Mouse (Mus musculus) kidney, postnatal 14 days (tissue): Measurements from ENCODE around the gene Spata18.
A peak's percentile ranks its signal among the peaks of the same experiment; 100 is the strongest.

Experiments used
- DNase-seq: peaks from one replicate; pipeline ENCODE4 v3.0.0; 2022; ENCODE audit warnings: mixed read lengths

Spata18 gene

DNA sequence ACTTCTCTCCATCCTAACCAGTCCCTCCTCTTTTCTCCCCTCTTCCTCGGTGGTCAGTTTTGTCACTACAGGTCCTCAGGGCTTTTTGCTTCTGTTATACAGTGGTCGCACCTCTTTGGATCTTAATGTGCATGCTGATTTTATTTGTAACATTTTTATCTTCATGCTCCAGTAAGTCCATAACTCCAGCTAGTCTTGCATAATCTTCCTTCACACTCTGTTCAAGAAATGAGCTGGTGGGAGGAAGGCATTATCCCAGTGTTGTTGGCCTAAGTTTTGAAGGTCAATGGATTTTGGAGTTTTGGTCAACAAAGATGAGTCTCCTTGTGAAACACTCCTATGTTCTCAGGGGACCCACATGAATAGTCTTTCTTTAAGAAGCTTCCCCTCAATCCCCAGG, 16.7 kb downstream of the Spata18 start:
- no peak for DNase-seq

DNA sequence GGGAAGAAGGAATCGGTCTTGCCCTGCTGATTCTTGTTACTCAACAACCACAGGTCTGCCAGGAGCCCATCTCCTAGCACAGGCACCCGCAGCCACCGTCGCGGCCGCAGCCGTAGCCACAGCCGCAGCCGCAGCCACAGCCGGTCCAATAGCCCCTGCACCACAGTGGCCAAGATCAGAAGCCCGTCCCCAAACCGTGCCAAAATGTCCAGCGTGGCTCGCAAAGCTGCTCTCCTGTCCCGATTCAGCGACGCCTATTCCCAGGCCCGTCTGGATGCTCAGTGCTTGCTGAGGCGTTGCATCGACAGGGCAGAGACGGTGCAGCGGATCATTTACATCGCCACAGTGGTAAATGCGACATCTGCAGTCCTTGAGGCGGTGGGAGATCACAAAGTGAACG, 18.2 kb downstream of the Spata18 start:
- no peak for DNase-seq

DNA sequence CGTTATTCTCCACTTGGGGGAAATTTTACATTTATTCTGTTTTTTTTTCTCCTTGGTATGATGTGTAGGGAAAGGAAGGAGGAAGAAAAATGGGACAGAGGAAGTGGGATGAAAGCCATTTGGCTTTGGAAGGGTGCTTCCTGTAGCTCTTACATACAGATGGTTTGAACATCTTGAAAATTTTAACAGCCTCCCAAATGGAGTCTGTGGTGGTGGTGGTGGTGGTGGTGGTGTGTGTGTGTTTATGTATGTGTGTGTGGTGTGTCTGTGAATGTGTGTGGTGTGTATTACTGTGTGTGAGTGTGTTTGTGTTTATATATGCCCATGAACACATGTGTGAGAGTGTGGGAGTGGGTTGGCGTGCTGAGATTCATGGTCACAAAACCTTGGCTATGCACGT, 24.4 kb downstream of the Spata18 start:
- no peak for DNase-seq

GRCm38 (mm10) chr5:73676626-73677025, 25.4 kb downstream of the Spata18 start:
- DNase-seq = no peak

- DNase-seq = no peak
Observed at GRCm38 (mm10) chr5:73683221-73683620, 32.0 kb downstream of the Spata18 start.

- DNase-seq = no peak
Observed at GRCm38 (mm10) chr5:73683706-73684409, 32.7 kb downstream of the Spata18 start.

DNA sequence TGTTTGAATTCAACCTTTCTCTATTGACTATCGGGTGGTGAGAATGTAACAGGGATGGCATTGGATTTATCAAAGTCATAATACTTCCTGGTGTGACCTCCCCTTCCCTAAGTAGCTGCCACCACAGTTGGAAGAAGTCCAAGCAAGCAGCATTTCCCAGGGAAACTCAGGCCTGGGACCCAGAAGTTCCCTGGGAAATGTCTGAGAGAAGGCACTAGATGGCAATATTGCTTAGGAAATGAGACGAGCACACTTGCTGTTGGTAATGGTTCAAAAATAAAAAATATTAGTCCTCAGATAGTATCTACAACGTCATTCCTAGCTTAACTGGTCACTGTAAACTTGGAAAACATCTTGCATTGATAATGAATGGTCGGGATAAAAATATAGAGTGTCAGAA, 35.0 kb downstream of the Spata18 start:
- DNase-seq = peak; percentile 53

- no peak for DNase-seq
Observed at GRCm38 (mm10) chr5:73688576-73688975, 37.4 kb downstream of the Spata18 start.

DNA sequence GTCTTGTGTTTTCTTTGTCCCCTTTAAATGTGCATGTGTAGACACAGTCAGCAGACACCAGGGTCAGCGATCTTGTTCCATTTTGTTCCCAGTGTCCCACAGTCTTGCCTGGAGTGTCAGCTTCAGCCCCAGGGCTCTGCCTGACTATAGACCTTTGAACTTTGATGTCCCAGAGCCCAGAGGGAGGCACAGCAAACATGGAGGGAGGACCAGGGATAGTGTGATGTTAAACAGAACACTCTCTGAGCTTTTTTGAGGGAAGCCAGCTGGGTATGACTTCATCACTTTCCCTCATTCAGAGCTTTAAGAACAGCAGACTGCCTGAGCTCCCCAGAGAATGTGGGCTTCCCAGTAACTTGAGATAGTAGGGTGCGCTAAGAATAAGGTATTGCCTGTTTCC, 39.0 kb downstream of the Spata18 start:
- DNase-seq = no peak

DNA sequence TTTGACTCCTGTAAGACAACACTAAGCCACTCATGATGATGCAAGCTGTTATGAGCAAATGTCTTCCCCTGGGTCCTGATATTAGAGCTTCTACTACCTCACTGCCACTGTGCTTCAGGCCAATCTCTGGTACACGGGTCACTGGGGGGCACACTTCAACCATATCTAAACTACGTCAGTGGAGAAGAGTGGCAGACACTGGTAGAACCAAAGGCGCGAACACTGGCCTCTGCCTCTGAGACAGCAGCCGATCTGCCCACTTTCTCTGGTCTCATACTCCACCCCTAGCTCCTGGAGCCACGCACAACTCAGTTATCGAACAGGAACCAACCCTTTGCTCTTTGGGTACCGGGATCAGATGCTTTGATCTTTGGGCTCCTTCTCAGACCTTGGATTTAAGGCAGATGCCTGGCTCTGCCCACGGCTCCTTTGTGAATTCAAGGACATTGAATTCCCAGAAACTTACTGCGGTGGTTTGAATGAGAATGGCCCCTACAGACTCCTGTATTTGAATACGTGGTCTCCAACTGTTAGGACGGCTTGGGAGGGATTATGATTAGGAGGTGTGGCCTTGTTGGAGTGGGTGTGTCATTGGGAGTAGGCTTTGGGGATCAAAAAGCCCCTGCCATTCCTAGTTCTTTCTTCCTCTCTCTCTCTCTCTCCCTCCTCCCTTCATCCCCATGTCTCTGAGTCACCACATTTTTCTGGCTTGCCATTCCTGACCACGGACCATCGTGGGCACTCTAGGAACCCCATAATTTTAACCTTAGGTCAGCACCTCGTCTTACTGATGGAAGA, 40.7 kb downstream of the Spata18 start:
- DNase-seq = no peak

DNA sequence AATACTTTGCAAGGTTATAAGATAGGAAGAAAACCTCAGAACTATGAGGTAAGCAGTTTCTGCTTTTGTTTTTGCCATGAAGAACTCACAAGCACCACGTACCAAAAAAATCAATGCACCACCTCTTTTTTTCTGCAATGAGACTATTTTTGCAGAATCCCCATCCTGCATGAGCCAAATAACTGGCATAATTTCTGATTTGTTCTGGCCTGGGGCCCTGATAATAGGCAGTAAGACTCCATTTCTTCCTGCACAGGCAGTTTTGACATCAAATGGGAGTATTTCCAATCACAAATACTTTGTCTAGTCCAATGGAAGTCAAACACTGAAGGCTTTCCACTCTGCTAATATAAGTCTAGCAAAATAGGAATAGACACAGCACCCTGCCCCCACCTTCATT, 42.6 kb downstream of the Spata18 start:
- no peak for DNase-seq

GRCm38 (mm10) chr5:73694254-73695015, 43.3 kb downstream of the Spata18 start:
- no peak for DNase-seq

DNA sequence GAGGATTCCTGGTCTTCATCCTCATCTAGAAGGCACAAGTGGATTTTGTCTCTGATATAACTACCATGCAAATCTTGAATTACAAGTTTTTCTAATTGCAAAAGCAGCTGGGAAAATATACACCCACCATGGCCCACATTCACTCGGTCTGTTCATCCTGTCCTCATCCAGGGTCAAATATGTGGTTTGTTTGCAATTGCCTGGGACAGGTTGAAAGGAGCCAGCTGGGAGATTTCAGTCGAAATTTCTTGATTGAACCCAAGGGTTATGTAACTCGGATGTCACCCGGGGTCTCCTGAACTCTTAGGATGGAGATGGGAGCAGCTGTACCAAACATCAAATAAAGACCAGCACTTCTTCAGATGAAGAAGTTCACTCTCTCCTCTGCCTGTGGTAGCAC, 46.5 kb downstream of the Spata18 start:
- peak; percentile 22 for DNase-seq

DNA sequence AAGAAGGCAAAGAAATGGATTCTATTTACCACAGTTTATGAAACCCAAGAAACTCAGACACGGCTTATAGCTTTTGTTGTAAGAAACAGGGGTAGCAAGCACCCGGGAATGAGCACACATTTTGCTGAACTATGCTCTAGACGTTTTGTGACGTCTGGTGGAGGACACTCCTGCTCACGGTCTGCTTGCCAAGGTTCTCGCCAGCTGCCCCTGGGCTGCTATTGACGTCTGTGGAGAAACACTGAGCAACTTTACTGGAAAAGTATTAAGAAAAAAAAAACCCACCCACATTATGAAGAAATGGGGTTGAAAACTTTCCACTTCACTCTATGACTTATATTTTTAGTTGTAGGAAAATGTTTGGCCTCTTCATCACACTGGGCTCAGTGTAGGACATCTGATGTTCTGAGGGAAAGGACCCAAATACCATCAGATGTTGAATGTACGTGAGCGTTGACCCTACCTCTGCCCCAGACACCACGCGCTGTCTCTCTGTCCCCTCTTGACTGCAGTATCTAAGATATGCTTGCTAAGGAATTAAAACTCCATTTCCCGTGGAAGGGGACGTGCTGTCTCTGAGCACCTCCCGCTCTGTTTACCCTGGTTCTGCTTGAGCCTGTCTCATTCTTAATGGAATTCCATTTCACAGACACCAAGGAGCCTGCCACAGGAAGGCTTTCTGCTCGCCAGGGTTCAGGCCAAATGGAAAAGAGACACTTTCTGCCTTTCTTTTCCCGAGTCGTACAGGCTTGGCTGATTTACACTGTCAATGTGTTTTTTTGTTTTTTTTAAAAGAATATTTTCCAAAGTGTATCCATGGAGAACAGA, 50.1 kb downstream of the Spata18 start:
- no peak for DNase-seq

- DNase-seq = no peak
Observed at GRCm38 (mm10) chr5:73701946-73702710, 50.9 kb downstream of the Spata18 start.

GRCm38 (mm10) chr5:73703096-73703495, 51.9 kb downstream of the Spata18 start:
- no peak for DNase-seq

DNA sequence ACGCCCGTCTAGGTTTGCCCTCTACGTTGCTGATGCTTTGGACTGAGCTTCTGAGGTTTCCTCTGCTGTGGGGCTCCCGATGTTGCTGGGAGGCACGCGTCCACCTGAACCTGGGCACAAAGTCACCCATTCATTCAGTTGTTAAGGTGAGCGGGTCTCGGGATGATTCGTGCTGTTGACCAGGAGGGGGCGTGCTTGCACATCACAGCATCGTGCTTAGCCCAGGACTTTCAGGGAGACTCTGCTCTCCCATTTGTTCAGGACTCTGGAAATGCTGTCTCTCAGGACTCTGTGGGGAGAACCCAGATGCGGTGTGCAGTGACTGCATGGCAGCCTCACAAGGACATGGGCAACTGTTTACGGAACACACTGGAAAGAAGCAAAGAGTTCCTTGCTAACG, 53.1 kb downstream of the Spata18 start:
- DNase-seq = peak; percentile 22

DNA sequence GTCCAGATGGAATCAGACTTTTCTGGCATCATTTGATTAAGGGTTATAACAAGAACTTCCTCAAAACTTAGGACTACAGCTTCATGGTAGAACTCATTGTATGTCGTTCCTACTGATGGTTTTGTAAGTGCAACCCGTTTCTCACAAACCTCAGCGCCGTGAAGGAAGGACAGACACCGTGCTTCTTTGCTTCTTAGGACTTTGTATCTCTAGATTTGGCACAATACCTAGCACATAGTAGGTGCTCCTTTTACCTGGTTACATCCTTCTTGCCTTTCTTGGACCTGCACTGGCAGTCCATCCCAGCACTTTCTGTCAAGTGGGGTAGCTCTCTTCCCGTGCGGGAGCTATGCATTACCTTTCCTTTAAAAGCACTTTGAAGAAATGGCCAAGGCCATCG, 53.6 kb downstream of the Spata18 start:
- DNase-seq = no peak

DNA sequence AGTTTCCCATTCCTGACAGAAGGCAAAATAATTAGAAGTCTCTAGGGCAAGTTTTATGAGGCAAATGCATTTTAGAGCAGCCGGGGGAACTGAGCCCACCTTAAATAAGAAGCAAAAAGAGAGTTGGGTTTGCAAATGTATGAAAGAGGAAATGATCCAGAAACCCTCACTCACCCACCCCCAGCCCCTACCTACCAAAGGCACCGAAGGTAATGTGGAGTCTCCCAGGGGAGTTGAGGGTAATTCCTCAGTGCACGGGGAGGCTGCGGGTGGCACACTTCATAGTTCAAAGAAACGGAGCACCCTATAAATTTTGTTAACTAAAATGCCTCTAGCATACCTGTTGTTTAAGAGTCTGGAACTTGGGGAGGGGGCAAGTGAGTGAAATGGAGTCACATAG, 54.1 kb downstream of the Spata18 start:
- no peak for DNase-seq

GRCm38 (mm10) chr5:73712852-73713251, 61.7 kb downstream of the Spata18 start:
- no peak for DNase-seq

- DNase-seq = no peak
Observed at GRCm38 (mm10) chr5:73716941-73717340, 65.8 kb downstream of the Spata18 start.

GRCm38 (mm10) chr5:73721682-73722282, 70.6 kb downstream of the Spata18 start:
- DNase-seq = peak; percentile 51
